Mouse (Mus musculus) stomach, postnatal 0 days (tissue): Measurements from ENCODE around the gene Chn1. TPM values are rescaled to one million over a fixed set of nuclear protein-coding genes. Genes with fewer than 3 reads are reported as not detected.

Experiments used
- ATAC-seq: fragments of 200-750 bp; cut with Nextera tagmentation; 2 replicates; pipeline ENCODE4 v1.8.0; 2017; ENCODE audit not compliant: low FRiP score, low TSS enrichment
- DNase-seq: peaks from one replicate; pipeline ENCODE4 v3.0.0-alpha.2; 2016; ENCODE audit warnings: low spot score
- H3K27ac ChIP-seq: fragments of 300-500 bp; sonication (generic); replicated peaks from 2 replicates; pipeline ENCODE4 v1.5.1; 2014; ENCODE audit warnings: mild to moderate bottlenecking, control low read depth
- H3K27me3 ChIP-seq: fragments of 300-500 bp; sonication (generic); 2 replicates; pipeline ENCODE4 v1.6.1; 2014; ENCODE audit warnings: low read length; ENCODE audit not compliant: control insufficient read depth, insufficient read depth
- H3K36me3 ChIP-seq: fragments of 300-500 bp; sonication (generic); 2 replicates; pipeline ENCODE4 v1.6.1; 2014; ENCODE audit warnings: low read length, mixed read lengths; ENCODE audit not compliant: control insufficient read depth, insufficient read depth
- H3K4me1 ChIP-seq: fragments of 300-500 bp; sonication (generic); replicated peaks from 2 replicates; pipeline ENCODE4 v1.6.1; 2014; ENCODE audit warnings: antibody characterized with exemption; ENCODE audit not compliant: control insufficient read depth, insufficient read depth
- H3K4me2 ChIP-seq: fragments of 300-500 bp; sonication (generic); replicated peaks from 2 replicates; pipeline ENCODE4 v1.6.1; 2014; ENCODE audit warnings: low read depth, mild to moderate bottlenecking, control low read depth, moderate library complexity
- H3K4me3 ChIP-seq: fragments of 300-500 bp; sonication (generic); 2 replicates; pipeline ENCODE4 v1.5.1; 2014; ENCODE audit warnings: low read depth, low read length, control low read depth
- H3K9ac ChIP-seq: fragments of 300-500 bp; sonication (generic); 2 replicates; pipeline ENCODE4 v1.6.1; 2014; ENCODE audit warnings: mild to moderate bottlenecking, low read length, control low read depth, mixed read lengths
- H3K9me3 ChIP-seq: fragments of 300-500 bp; sonication (generic); 2 replicates; pipeline ENCODE4 v1.6.1; 2016; ENCODE audit warnings: low read length; ENCODE audit not compliant: control insufficient read depth
- CTCF ChIP-seq: IDR thresholded peaks from 2 replicates; pipeline ENCODE4 v1.5.1; 2016; ENCODE audit warnings: antibody characterized with exemption, low read depth, mild to moderate bottlenecking, moderate library complexity
- EP300 ChIP-seq: optimal IDR thresholded peaks from 2 replicates; pipeline ENCODE3; 2016; ENCODE audit warnings: antibody characterized with exemption
- WGBS: fragments of 180-500 bp; shearing (Covaris S2); extraction: QIAGEN DNeasy Blood & Tissue Kit; methylation state at CpG from one replicate; pipeline ENCODE4 v1.1.7; 2014; 5-methylcytosine and 5-hydroxymethylcytosine counted together
- polyA plus RNA-seq: library from polyadenylated mRNA; unstranded; fragments of >200 nt; fragmentation: Nextera tagmentation; extraction: Ambion mirVana; gene quantifications from 2 replicates; pipeline ENCODE4 v1.2.1, GENCODE M21; 2015

The Chn1 gene
- polyA plus RNA-seq, 1 experiment from 2014 or later = 7.4 TPM

DNA sequence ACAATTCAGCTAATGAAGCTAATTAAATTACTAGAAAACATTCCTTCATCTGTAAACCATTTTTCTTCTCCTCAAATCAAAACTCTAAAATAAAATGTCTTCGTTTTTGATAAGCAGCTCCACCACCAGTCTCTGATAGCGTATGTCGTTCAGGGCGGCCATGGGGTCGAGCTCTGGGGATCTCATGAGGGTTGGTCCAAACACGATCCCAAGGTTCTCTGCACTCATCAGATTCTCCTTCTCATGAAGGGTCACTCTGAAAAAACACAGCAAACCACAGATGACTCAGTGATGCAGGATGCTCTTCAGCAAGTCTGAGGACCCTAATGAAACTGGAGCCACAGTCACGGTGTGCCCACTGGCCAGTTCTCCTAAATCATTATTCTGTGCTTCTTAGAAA, 162.2 kb downstream of the Chn1 start:
- TF ChIP-seq EP300 (no peak), CTCF (no peak)
- H3K36me3 ChIP-seq = no peaks in the 10 kb centered on the region
- 90% methylated on average over 7 of the region's 7 CpGs for WGBS
- H3K4me3 ChIP-seq = no peak overlapping the region
- H3K27ac ChIP-seq = no peak overlapping the region
- no peak overlapping the region for H3K4me2 ChIP-seq
- H3K9ac ChIP-seq = no peak overlapping the region
- H3K9me3 ChIP-seq = no peaks in the 10 kb centered on the region
- ATAC-seq = no peak
- H3K27me3 ChIP-seq = no peaks in the 10 kb centered on the region
- no peak for DNase-seq
- H3K4me1 ChIP-seq = no peaks in the 10 kb centered on the region

DNA sequence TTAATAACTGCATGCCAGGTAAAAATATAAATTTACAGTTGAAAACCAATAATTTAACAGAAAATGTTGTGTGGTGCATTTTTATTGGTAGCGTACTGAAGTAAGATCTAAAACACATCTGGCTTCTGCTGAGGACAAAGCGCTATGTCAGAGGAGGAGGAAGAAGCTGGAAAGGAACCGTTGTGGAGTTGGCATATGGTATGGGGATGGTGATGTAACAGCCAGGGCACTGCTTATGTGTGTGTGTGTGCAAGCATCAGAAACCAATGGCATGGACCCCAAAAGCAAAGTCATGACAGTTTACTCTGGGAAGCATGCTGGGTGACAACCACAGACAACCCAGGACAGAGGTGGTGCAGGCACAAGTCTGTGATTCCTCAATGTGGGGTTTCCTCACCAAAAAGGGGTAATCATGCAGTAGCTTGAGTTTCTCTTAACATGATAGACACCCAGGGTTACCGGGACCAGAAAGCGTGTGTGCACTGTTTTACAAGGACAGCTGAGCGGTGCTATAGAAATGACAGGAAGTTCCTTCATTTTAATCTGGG, 162.7 kb downstream of the Chn1 start:
- H3K27ac ChIP-seq = no peak overlapping the region
- H3K4me2 ChIP-seq = no peak overlapping the region
- H3K9ac ChIP-seq = no peak overlapping the region
- H3K27me3 ChIP-seq = no peaks in the 10 kb centered on the region
- no peaks in the 10 kb centered on the region; the same call in 1 of the 2 replicates for H3K4me1 ChIP-seq
- WGBS = 93% methylated on average over 6 of the region's 6 CpGs
- TF ChIP-seq CTCF = no peak
- no peak for TF ChIP-seq EP300
- ATAC-seq (no peak), DNase-seq (no peak)
- no peaks in the 10 kb centered on the region for H3K36me3 ChIP-seq
- H3K4me3 ChIP-seq = no peak overlapping the region
- H3K9me3 ChIP-seq = no peaks in the 10 kb centered on the region

DNA sequence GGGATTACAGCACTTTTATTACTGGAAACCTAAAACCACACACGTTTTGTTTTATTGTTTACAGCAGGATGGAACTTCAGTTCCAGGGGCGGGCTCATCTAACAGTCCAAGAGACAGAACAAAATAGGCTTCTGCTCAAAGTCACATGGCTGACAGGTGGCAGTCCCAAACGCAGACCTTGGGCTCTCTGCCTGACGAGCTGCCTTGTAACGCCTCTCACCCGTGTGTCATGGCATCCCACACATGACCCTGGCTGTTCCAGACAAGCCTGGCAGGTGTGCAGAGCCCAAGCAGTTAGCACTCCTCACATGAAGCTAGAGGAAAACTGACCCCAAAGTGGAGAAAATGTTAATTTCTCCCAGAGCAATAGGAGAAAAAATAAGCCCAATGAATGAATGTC, 163.3 kb downstream of the Chn1 start:
- Histone ChIP-seq H3K4me2 (no peak overlapping the region), H3K27ac (no peak overlapping the region), H3K9me3 (no peaks in the 10 kb centered on the region), H3K9ac (no peak overlapping the region), H3K4me1 (no peaks in the 10 kb centered on the region; the same call in 1 of the 2 replicates), H3K4me3 (no peak overlapping the region), H3K27me3 (no peaks in the 10 kb centered on the region), H3K36me3 (no peaks in the 10 kb centered on the region)
- no peak for DNase-seq
- TF ChIP-seq EP300 (no peak), CTCF (no peak)
- ATAC-seq = no peak
- WGBS = 65% methylated on average over 6 of the region's 6 CpGs

- no peak overlapping the region for H3K27ac ChIP-seq
- H3K9me3 ChIP-seq = no peaks in the 10 kb centered on the region
- no peak overlapping the region for H3K4me2 ChIP-seq
- no peak overlapping the region for H3K9ac ChIP-seq
- no peak overlapping the region for H3K4me3 ChIP-seq
- 88% methylated on average over 3 of the region's 3 CpGs for WGBS
- H3K4me1 ChIP-seq = no peaks in the 10 kb centered on the region; the same call in 1 of the 2 replicates
- DNase-seq = no peak
- TF ChIP-seq CTCF (no peak), EP300 (no peak)
- H3K27me3 ChIP-seq = no peaks in the 10 kb centered on the region
- no peaks in the 10 kb centered on the region for H3K36me3 ChIP-seq
- no peak for ATAC-seq
These were observed 165.4 kb downstream of the Chn1 start for GRCm38 (mm10) chr2:73609724-73610210.

- Histone ChIP-seq H3K9ac (no peak overlapping the region), H3K9me3 (no peaks in the 10 kb centered on the region), H3K4me1 (no peaks in the 10 kb centered on the region; the same call in 1 of the 2 replicates), H3K27ac (no peak overlapping the region), H3K36me3 (no peaks in the 10 kb centered on the region), H3K4me2 (no peak overlapping the region), H3K27me3 (no peaks in the 10 kb centered on the region), H3K4me3 (no peak overlapping the region)
- DNase-seq = peak; percentile 63
- 54% methylated on average over 5 of the region's 5 CpGs for WGBS
- TF ChIP-seq CTCF (no peak), EP300 (no peak)
- peak; percentile 95 for ATAC-seq
These were observed 166.0 kb downstream of the Chn1 start for GRCm38 (mm10) chr2:73609067-73609723.

DNA sequence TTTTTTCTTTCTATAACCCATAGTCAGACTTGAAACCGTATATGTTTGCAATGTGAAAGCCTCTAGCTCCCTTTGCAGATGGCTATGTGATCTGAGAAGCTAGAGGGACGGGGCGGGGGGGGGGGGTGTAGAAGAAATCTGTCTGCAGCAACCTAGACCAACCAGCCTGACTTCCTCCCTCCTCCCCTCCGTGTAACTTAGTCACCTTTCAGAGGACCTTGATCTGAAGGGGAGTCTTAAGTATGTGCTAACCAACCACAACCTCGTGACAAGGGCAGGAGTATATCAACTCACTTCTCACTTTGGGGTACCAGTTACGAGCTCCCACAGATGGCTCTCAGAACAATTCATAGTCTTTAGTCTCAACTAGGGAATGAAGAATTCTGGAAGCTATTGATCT, 166.8 kb downstream of the Chn1 start:
- ATAC-seq (no peak), DNase-seq (no peak)
- TF ChIP-seq CTCF = no peak
- Histone ChIP-seq H3K27me3 (no peaks in the 10 kb centered on the region), H3K9ac (no peak overlapping the region), H3K36me3 (no peaks in the 10 kb centered on the region), H3K4me3 (no peak overlapping the region), H3K27ac (no peak overlapping the region), H3K9me3 (no peaks in the 10 kb centered on the region), H3K4me2 (no peak overlapping the region), H3K4me1 (no peaks in the 10 kb centered on the region; the same call in 1 of the 2 replicates)
- 75% methylated on average over 6 of the region's 6 CpGs for WGBS
